22 mouse cellular contexts compared by ENCODE assay signal in the genomic region with DNA sequence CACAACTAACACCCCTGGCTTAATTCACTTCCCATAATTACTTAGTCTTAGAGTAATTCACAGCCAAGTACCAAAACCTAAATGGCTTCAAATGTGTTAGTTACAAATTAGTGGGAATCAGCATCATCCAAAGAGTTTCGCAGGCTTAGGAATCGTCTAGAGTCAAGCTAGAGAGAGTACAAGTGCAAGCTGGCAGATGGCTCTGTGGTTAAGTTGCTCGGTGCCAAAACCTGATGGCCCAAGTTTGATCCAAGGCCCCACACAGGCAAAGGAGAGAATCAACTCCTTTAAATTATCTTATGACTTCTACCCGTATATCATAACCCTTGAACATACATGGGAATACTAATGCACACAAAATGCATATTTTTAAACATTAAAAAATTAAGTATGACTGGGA.
DNase-seq lines count a peak whose midpoint lies in the region; ATAC-seq and TF ChIP-seq lines count a peak whose summit lies in the region.
"Had no signal": no experiment of that assay in that cellular context is flagged by ENCODE, and none has a peak within 500 bp of the region (broad histone marks: within the 10 kb centered on the region; RNA-seq: fewer than 3 reads in every experiment).

No protein-coding gene starts in this region.

- H3K27ac ChIP-seq in forebrain, embryonic 13.5 days = no peak overlapping the region
- H3K27ac ChIP-seq in forebrain, embryonic 12.5 days = no peak overlapping the region
- no peak overlapping the region for H3K27ac ChIP-seq in forebrain, postnatal 0 days (ENCODE audit: low read depth, low read length)
- no peak overlapping the region for H3K27ac ChIP-seq in forebrain, embryonic 11.5 days (ENCODE audit: low read depth, low read length)
- no peak overlapping the region for H3K27ac ChIP-seq in limb, embryonic 11.5 days (replicated peaks; ENCODE audit: low read depth, low read length)
- H3K27ac ChIP-seq in limb, embryonic 10.5 days = no peak overlapping the region
- H3K27ac ChIP-seq: heart, embryonic 15.5 days; hindbrain, embryonic 10.5 days; hindbrain, embryonic 13.5 days had no signal

- DNase-seq in forebrain, postnatal 0 days = no peak
- DNase-seq in forebrain, embryonic 11.5 days (ENCODE audit: low spot score) = no peak
- DNase-seq in limb, embryonic 11.5 days (ENCODE audit: low spot score) = peak; percentile 4
- no peak for DNase-seq in limb, embryonic 10.5 days (ENCODE audit: low spot score)
- DNase-seq in ovary, postnatal 10 days (ENCODE audit: low spot score) = no peak
- DNase-seq: adrenal gland, adult 2 months; adrenal gland, postnatal 14 days; cerebellum, adult 18-20 months; cerebellum, adult 9-10 months; gastrocnemius, postnatal 25 days; heart, adult 18-20 months; heart, postnatal 10 days; heart, postnatal 36 days had no signal

- 84% methylated on average over 4 of the region's 4 CpGs for WGBS in forebrain, embryonic 13.5 days
- 93% methylated on average over 4 of the region's 4 CpGs for WGBS in forebrain, embryonic 12.5 days
- 58% methylated on average over 4 of the region's 4 CpGs for WGBS in forebrain, postnatal 0 days
- WGBS in forebrain, embryonic 11.5 days = 93% methylated on average over 4 of the region's 4 CpGs
- WGBS in limb, embryonic 11.5 days = 85% methylated on average over 4 of the region's 4 CpGs
- 84% methylated on average over 4 of the region's 4 CpGs for WGBS in limb, embryonic 10.5 days

- no peaks in the 10 kb centered on the region for H3K36me3 ChIP-seq in forebrain, embryonic 13.5 days (ENCODE audit: poor library complexity, severe bottlenecking)
- no peaks in the 10 kb centered on the region for H3K36me3 ChIP-seq in forebrain, embryonic 12.5 days (replicated peaks)
- H3K36me3 ChIP-seq in forebrain, postnatal 0 days (ENCODE audit: insufficient read depth) = no peaks in the 10 kb centered on the region
- no peaks in the 10 kb centered on the region for H3K36me3 ChIP-seq in forebrain, embryonic 11.5 days (ENCODE audit: control insufficient read depth, insufficient read depth, low read length)
- no peaks in the 10 kb centered on the region for H3K36me3 ChIP-seq in limb, embryonic 11.5 days (ENCODE audit: control insufficient read depth, insufficient read depth, low read length)
- H3K36me3 ChIP-seq in limb, embryonic 10.5 days = no peaks in the 10 kb centered on the region
- H3K36me3 ChIP-seq: heart, embryonic 12.5 days; heart, embryonic 15.5 days; hindbrain, embryonic 10.5 days; hindbrain, embryonic 13.5 days had no signal

- TF ChIP-seq CTCF in forebrain, postnatal 0 days (IDR thresholded peaks at IDR 0.05; ENCODE audit: low read depth) = no peak

- no peaks in the 10 kb centered on the region for H3K27me3 ChIP-seq in forebrain, embryonic 13.5 days
- H3K27me3 ChIP-seq in forebrain, embryonic 12.5 days = no peaks in the 10 kb centered on the region
- H3K27me3 ChIP-seq in forebrain, postnatal 0 days (ENCODE audit: insufficient read depth, low read length) = no peaks in the 10 kb centered on the region
- no peaks in the 10 kb centered on the region for H3K27me3 ChIP-seq in forebrain, embryonic 11.5 days (ENCODE audit: control insufficient read depth, insufficient read depth, low read length)
- no peaks in the 10 kb centered on the region for H3K27me3 ChIP-seq in limb, embryonic 11.5 days (ENCODE audit: control insufficient read depth, insufficient read depth, low read length)
- H3K27me3 ChIP-seq in limb, embryonic 10.5 days (ENCODE audit: low read depth, poor library complexity, severe bottlenecking) = no peaks in the 10 kb centered on the region
- H3K27me3 ChIP-seq: heart, embryonic 12.5 days; heart, embryonic 15.5 days; hindbrain, embryonic 13.5 days had no signal

- H3K4me1 ChIP-seq in forebrain, embryonic 13.5 days = no peaks in the 10 kb centered on the region
- H3K4me1 ChIP-seq in forebrain, embryonic 12.5 days = peaks cover 4% of the 10 kb centered on the region; the same call in 1 of the 2 replicates
- no peaks in the 10 kb centered on the region for H3K4me1 ChIP-seq in forebrain, postnatal 0 days (ENCODE audit: insufficient read depth)
- H3K4me1 ChIP-seq in forebrain, embryonic 11.5 days (replicated peaks; ENCODE audit: control insufficient read depth, insufficient read depth, low read length) = no peaks in the 10 kb centered on the region
- H3K4me1 ChIP-seq in limb, embryonic 11.5 days (ENCODE audit: control insufficient read depth, insufficient read depth, low read length) = no peaks in the 10 kb centered on the region
- H3K4me1 ChIP-seq in limb, embryonic 10.5 days = no peaks in the 10 kb centered on the region
- H3K4me1 ChIP-seq: heart, embryonic 12.5 days; heart, embryonic 15.5 days; hindbrain, embryonic 10.5 days; hindbrain, embryonic 13.5 days had no signal

- H3K9me3 ChIP-seq in forebrain, embryonic 13.5 days (replicated peaks) = no peaks in the 10 kb centered on the region
- H3K9me3 ChIP-seq in forebrain, embryonic 12.5 days = no peaks in the 10 kb centered on the region
- H3K9me3 ChIP-seq in forebrain, postnatal 0 days (ENCODE audit: low read length) = no peaks in the 10 kb centered on the region
- no peaks in the 10 kb centered on the region for H3K9me3 ChIP-seq in forebrain, embryonic 11.5 days (ENCODE audit: control insufficient read depth, low read length)
- no peaks in the 10 kb centered on the region for H3K9me3 ChIP-seq in limb, embryonic 11.5 days (ENCODE audit: control insufficient read depth, low read length)
- no peaks in the 10 kb centered on the region for H3K9me3 ChIP-seq in limb, embryonic 10.5 days (replicated peaks)
- H3K9me3 ChIP-seq: heart, embryonic 12.5 days; heart, embryonic 15.5 days; hindbrain, embryonic 10.5 days; hindbrain, embryonic 13.5 days had no signal

- no peak overlapping the region for H3K4me2 ChIP-seq in forebrain, embryonic 13.5 days
- no peak overlapping the region for H3K4me2 ChIP-seq in forebrain, embryonic 12.5 days
- no peak overlapping the region for H3K4me2 ChIP-seq in forebrain, postnatal 0 days (ENCODE audit: low read depth)
- no peak overlapping the region for H3K4me2 ChIP-seq in forebrain, embryonic 11.5 days (ENCODE audit: low read depth, low read length, severe bottlenecking)
- H3K4me2 ChIP-seq in limb, embryonic 11.5 days (ENCODE audit: low read depth, severe bottlenecking) = no peak overlapping the region
- H3K4me2 ChIP-seq: heart, embryonic 12.5 days; heart, embryonic 15.5 days; hindbrain, embryonic 13.5 days had no signal

- peak; percentile 44; the same call in 1 of the 2 replicates for ATAC-seq in forebrain, embryonic 13.5 days
- no peak for ATAC-seq in forebrain, embryonic 12.5 days (ENCODE audit: low FRiP score)
- peak; percentile 25; the same call in 1 of the 2 replicates for ATAC-seq in forebrain, postnatal 0 days
- no peak for ATAC-seq in forebrain, embryonic 11.5 days (replicated peaks; ENCODE audit: low FRiP score)
- no peak for ATAC-seq in limb, embryonic 11.5 days (ENCODE audit: insufficient number of reproducible peaks, low FRiP score, low TSS enrichment, low read depth)
- ATAC-seq in megakaryocyte progenitor cell, adult 5-6 weeks (replicated peaks; ENCODE audit: poor library complexity) = 0 out of 2 replicates have a peak, but pooled peaks have one; percentile 17
- ATAC-seq: CD4-positive, CD25-positive, alpha-beta regulatory T cell, adult 4 months; intestine, postnatal 0 days had no signal

- no peak overlapping the region for H3K4me3 ChIP-seq in forebrain, embryonic 13.5 days
- no peak overlapping the region for H3K4me3 ChIP-seq in forebrain, embryonic 12.5 days (replicated peaks)
- H3K4me3 ChIP-seq in forebrain, postnatal 0 days (ENCODE audit: low read depth, low read length) = no peak overlapping the region
- no peak overlapping the region for H3K4me3 ChIP-seq in forebrain, embryonic 11.5 days (ENCODE audit: low read depth, low read length)
- no peak overlapping the region for H3K4me3 ChIP-seq in limb, embryonic 11.5 days (ENCODE audit: low read depth, low read length)
- no peak overlapping the region for H3K4me3 ChIP-seq in limb, embryonic 10.5 days
- H3K4me3 ChIP-seq: heart, embryonic 12.5 days; heart, embryonic 15.5 days; hindbrain, embryonic 10.5 days; hindbrain, embryonic 13.5 days had no signal

- no peak overlapping the region for H3K9ac ChIP-seq in forebrain, embryonic 13.5 days
- H3K9ac ChIP-seq in forebrain, embryonic 12.5 days = no peak overlapping the region
- no peak overlapping the region for H3K9ac ChIP-seq in forebrain, postnatal 0 days
- no peak overlapping the region for H3K9ac ChIP-seq in forebrain, embryonic 11.5 days (ENCODE audit: low read length)
- no peak overlapping the region for H3K9ac ChIP-seq in limb, embryonic 11.5 days (ENCODE audit: low read length)
- H3K9ac ChIP-seq: heart, embryonic 12.5 days; heart, embryonic 15.5 days; hindbrain, embryonic 13.5 days had no signal

Comparison
In these comparisons a context has a peak if more than half of its experiments do, and no peak if none do; other contexts are left out.
1. ATAC-seq: peak in forebrain, embryonic 13.5 days (single experiment), forebrain, postnatal 0 days (single experiment) and megakaryocyte progenitor cell, adult 5-6 weeks (single experiment); none in forebrain, embryonic 12.5 days (single experiment), forebrain, embryonic 11.5 days (single experiment) and limb, embryonic 11.5 days (single experiment).